Mouse (Mus musculus): ENCODE results near the gene Galr3.

Galr3 gene

DNA sequence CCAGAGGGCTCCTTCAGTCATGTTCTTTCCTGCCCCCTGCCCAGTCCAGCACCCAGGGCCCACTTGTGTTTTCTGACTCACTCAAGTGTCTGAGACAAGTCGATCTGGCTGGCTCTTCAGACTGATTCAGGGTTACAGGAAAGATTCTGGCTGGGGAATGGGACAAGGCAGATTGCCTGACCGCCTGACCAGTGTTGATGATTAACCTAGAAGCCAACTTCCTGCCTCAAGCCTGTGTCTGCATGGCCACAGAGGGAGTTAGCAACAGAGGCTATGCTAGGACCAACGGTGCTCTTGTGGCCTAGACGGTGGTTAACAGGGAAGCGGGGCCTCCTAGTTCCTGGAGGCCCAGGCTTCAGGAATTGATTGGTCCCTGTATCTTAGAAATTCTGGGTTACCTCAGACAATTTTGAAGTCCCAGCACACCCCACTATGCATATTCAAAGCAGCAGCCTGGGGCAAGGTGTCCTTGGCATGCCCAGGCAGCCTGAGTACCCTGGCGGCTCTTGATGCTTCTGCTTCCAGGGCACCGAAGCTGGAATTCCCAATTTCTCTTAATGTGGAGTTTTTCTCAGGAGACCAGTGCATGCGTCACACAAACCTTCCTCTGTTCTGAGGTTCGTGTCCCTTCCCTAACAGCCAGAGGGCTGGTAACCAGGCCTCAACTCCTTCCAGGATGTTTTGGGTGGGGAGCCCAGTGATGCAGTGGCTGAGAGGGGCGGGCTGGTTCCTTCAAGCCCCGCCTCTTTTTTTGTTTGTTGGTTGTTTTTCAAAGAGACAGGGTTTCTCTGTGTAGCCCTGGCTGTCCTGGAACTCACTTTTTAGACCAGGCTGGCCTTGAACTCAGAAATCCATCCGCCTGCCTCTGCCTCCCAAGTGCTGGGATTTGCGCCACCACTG lies 10.0 kb downstream of the Galr3 start:
- DNase-seq (ENCODE audit: extremely low read depth, low read depth, low spot score) = no peak

DNA sequence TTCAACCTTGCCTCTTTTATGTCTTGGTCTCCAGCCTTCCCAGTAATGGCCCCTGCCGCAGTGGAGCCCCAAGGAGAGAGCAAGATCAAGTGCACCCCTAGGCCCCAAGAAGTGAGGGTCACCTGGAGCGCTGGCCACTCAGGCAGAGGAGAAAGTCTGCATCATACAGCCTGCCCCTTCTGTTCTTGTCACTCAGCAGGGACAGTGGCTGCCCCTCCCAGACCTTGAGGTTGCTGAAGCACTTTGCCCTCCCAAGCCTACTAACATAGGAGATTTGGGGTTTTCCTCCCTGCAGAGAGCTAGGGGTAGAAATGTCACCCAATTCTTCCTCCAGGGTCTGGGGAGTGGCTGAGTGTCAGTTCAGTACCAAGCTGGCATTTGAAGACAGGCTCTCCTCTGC lies 10.7 kb downstream of the Galr3 start:
- DNase-seq (ENCODE audit: extremely low read depth, low read depth, low spot score) = no peak

- no peak for DNase-seq (ENCODE audit: extremely low read depth, low read depth, low spot score)
Observed at GRCm38 (mm10) chr15:79056601-79057000, 14.9 kb downstream of the Galr3 start.

DNA sequence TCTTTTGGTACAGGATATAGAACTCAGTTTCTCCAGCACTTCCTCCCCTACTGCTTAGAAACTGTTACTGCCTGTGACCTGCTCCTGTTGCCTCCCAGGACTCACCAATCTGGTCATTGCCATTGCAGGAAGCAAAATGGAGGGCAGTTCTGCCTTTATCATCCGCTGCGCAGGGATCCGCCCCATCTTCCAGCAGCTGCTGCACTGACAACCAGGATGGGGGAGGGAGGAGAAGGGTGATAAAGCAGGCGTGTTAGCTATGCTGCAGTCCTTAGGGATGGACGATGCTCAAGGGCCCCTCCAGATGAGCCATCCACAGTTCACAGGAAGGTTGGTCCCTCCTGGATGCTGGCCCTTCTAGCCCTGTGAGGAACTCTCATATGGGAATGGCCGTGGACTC lies 16.2 kb downstream of the Galr3 start:
- no peak for DNase-seq (ENCODE audit: extremely low read depth, low read depth, low spot score)

DNA sequence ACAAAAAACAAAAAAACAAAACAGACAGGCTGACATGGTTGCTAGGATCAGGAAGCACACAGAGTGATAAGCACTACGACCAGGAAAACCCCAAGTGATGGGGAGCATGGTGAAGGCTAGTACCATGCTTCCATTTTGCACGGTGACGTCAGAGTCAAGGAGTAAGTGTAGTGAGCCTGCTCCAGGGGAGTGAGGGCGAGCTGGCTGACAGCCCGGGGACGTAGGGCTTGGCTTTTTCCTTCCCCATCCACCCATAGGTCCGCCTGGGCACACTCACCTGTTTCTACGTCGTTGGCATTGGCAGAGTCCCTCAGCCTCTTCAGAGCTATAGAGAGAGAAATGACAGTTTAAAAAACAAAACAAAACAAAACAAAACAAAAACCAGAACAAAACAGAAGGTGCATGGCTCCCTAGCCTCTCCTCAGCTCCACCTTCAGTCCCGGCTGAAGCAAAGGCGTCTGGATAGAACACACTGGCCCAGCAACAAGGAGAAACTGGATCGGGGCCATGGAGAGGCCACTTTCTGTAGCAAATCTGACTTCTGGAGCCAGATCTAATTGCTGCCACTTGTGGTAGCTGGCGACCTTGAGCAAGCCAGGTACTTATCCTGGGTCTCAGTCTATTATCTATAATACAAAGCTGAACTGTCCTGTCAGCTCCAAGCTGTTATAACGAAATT lies 19.3 kb downstream of the Galr3 start:
- DNase-seq (ENCODE audit: extremely low read depth, low read depth, low spot score) = no peak

DNA sequence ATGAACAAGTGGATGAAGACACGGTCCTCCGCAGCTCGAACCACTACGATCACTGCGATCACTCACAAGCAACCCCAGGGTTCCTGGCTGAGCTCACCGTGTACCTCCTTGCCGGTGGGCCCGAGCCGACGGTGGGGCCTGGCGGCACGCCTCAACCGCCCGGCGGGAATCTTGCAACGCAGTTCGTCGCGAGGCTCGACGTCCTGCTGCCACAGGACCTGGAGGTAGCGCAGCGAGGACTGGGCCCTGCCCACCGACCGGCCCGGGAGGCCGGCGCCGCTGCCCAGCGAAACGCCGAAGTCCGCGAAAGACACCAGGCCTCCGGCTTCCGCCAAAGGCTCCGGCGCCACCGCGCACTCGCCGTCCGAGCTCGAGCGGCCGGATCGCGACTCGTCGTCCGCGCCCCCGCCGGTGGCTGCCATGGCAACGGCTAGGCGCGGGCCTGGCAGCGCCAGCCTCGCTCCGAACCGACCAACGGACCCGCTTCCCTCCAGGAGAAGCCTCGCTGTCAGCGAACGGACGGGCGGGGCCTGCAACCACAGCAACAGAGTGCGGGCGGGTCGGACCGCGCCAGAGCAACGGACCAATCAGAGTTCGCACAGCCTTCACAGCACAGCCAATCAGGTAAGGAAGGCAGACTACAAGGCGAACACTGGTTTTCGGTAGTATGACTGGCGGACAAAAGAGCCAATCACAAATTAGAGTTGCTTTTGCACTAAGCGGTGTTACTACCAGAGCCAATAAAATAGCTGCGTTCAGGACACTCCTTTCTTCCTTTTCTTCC lies 20.9 kb downstream of the Galr3 start, which contains the start of gene Ankrd54:
Gene Ankrd54, minus strand, starts transcription at position 518 of the 784 bp plus-strand sequence.
- DNase-seq (ENCODE audit: extremely low read depth, low read depth, low spot score) = peak; percentile 100

DNA sequence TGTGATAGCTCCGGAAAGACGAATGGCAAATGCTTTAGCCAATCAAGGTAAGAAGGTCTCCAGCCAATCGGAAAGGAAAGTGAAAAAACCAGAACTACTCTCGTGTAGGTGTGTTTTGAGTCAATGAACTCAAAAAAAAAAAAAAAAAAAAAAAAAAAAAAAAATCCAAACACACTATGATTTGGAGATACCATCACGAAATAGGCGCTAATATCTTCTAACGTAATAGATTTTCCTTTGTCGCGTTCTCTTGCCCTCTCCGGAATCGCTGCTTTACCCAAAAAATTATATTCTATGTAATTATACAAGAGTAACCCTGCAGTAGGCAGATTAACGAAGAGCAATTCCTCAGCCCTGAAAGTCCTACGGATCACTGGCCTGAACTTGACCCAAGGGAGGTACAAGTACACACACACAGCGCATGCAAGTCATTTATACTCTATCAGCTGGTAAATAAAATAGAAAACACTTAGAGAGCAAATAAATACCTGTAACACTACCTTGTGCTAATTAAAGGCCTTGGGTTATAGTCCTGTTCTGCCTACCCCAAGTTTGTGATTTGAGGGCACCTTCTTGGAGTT lies 21.6 kb downstream of the Galr3 start:
- no peak for DNase-seq (ENCODE audit: extremely low read depth, low read depth, low spot score)

GRCm38 (mm10) chr15:79065086-79065770 lies 23.5 kb downstream of the Galr3 start:
- no peak for DNase-seq (ENCODE audit: extremely low read depth, low read depth, low spot score)

DNA sequence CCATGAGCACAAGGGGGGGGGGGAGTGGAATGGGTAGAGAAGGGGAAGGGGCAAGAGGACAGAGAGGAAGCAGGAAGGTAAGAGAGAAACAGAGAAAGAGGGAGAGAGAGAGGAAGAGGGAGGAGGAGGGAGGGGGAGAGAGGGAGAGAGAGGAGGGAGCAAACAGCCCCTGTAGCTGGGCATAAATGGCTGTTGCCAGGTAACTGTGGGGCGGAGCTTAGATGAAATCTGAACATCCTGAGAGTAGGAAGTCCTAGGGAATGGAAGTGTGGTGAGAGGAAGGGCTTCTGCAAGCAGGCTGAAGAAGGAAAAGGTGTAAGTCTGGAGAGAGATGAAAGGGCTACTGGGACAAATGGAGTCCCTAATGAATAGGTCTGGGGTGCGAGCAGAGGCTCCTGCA lies 24.6 kb downstream of the Galr3 start:
- DNase-seq (ENCODE audit: extremely low read depth, low read depth, low spot score) = no peak

GRCm38 (mm10) chr15:79067631-79068030 lies 25.9 kb downstream of the Galr3 start:
- DNase-seq (ENCODE audit: extremely low read depth, low read depth, low spot score) = no peak

GRCm38 (mm10) chr15:79068416-79068815 lies 26.7 kb downstream of the Galr3 start:
- no peak for DNase-seq (ENCODE audit: extremely low read depth, low read depth, low spot score)

DNA sequence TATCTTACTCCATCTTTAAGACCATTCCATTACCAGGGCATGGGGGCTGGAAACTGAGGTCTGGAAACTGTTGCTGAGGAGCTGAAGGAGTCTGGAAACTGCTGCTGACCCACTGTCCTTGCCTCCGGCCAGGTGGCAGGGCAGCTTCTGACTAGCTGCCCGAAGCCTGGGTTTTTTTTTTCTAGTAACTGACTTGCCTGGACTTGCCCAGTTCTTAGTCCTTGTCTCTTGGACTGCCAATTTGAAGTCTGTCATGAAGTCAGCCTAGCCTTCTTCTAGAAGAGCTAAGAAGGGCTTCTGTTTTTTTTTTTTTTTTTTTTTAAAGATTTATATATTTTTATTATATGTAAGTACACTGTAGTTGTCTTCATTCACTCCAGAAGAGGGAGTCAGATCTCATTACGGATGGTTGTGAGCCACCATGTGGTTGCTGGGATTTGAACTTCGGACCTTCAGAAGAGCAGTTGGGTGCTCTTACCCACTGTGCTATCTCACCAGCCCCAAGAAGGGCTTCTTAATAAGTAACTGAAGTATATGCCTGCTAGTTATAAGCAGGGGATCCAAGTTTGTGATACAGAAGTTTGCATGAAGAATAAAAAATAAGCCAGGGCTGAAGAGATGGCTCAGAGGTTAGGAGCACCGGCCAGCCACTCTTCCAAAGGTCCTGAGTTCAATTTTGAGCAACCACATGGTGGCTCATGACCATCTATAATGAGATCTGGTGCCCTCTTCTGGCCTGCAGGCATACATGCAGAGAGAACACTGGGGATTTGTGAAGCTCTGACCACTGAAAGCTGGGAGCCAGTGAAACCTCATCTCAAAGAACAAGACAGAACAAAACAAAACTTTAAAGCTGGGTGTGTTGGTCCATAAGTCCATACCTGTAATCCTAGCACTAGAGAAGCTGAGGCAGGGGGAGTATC lies 29.7 kb downstream of the Galr3 start:
- DNase-seq (ENCODE audit: extremely low read depth, low read depth, low spot score) = no peak

DNA sequence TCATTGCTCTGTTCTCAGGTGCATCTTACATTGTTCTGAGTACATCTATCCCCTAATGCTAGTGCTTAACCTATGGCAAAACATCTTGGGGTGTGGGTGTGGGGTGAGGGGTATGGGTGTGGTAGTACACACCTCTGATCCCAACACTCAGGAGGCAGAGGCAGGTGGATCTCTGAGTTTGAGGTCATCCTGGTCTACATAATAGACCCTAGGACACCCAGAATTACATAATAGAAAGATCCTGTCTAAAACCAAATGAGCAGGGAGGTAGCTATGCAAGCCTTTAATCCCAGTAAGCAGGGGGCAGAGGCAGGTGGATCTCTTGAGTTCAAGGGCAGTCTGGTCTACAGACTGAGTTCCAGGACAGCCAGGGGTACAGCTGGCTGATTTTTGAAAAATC lies 32.1 kb downstream of the Galr3 start:
- DNase-seq (ENCODE audit: extremely low read depth, low read depth, low spot score) = no peak

- no peak for DNase-seq (ENCODE audit: extremely low read depth, low read depth, low spot score)
Observed at GRCm38 (mm10) chr15:79074446-79074845, 32.8 kb downstream of the Galr3 start.

DNA sequence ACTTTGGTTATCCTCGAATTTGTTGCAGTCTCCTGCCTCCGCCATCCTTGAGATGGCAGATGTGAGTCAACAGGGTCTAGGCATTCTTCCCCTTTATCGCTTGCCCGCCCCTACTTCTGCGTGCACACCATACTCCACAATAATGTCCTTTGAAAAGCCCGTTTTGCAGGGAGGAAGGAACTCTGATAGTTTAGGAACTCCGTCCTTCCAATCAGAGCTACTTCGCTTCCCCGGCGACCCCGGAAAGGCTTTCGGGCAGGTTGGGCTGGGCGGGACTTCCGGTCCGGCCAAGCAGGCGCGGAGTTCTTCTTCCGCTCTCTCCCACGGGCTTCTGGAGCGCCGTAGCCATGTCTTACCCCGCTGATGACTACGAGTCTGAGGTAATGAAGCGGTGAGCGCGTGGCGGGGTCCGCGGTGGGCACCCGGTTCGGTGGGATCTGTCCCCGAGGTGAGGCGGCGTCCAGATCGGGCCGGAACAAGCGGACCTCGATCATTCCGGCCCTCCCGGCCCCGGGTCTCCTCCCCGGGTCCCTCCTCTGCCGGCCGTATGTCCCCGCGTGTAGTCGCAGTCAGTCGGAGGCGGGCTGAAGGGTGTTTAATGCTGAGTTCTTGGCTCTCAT lies 33.3 kb downstream of the Galr3 start, which contains the start of gene Eif3l:
Gene Eif3l, plus strand, starts transcription at position 267 of the 620 bp plus-strand sequence.
- no peak for DNase-seq (ENCODE audit: extremely low read depth, low read depth, low spot score)

DNA sequence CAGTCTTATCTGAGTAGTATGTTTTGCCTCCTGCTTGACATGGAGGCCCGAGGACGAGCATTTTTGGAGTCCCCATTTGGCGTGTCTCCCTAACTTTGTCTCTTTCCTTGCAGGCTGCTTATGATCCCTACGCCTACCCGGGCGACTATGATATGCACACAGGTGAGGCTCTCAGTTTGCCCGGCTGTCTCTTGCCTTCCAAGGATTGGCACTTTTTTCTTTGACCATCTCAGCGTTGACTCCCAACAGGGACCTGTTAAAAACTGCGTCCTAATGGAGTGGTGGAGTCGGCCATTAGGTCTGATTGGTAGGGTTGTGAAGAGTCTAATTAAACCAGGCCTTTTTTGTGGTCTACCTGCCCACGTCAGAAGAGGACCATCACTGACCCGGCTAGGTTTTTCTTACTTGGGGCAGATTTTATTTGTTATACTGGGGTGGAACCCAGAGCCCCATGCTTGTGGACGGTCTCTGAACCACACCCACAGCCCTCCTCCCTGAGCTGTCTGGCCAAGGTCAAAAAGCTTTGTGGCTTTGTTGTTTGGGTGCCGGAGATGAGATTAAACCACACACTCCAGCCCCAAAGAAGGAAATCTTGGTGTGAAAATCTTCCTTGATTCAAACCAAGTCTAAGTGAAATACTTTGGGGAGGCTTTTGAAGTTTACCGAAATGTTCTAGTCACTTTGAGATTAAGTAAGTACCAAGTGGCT lies 34.1 kb downstream of the Galr3 start:
- DNase-seq (ENCODE audit: extremely low read depth, low read depth, low spot score) = no peak

- DNase-seq (ENCODE audit: extremely low read depth, low read depth, low spot score) = no peak
Observed at GRCm38 (mm10) chr15:79079567-79079966, 37.9 kb downstream of the Galr3 start.

- DNase-seq (ENCODE audit: extremely low read depth, low read depth, low spot score) = no peak
Observed at GRCm38 (mm10) chr15:79092284-79092683, 50.6 kb downstream of the Galr3 start.
